Mouse (Mus musculus) gastrocnemius, adult 2 months (tissue): ENCODE data around the gene C77080. TPM values are rescaled to one million over a fixed set of nuclear protein-coding genes. Genes with fewer than 3 reads are reported as not detected.
A peak's percentile ranks its signal among the peaks of the same experiment; 100 is the strongest.

Experiments
- DNase-seq: peaks from one replicate; pipeline ENCODE4 v3.0.0; 2022
- H3K27ac ChIP-seq: fragments of 200-600 bp; 2 replicates; pipeline ENCODE4 v1.8.1; 2022; ENCODE audit warnings: mild to moderate bottlenecking
- H3K4me3 ChIP-seq: fragments of 200-600 bp; 2 replicates; pipeline ENCODE4 v1.8.1; 2022; ENCODE audit warnings: mild to moderate bottlenecking, moderate library complexity
- CTCF ChIP-seq: fragments of 200-600 bp; IDR thresholded peaks from 2 replicates; pipeline ENCODE4 v1.8.1; 2022; ENCODE audit warnings: antibody characterized with exemption, mild to moderate bottlenecking, moderate library complexity
- intact Hi-C: fragments of 180-260 bp; cut with DNase I; formaldehyde crosslinking; loops from one replicate; pipeline ENCODE4 v1.15.1; 2025
- microRNA-seq: library from miRNA; unstranded; fragments of <30 nt; microRNA quantifications from one replicate; pipeline ENCODE4 v1.2.0, GENCODE M21; 2021
- total RNA-seq, 2 experiments: library from RNA; stranded (reverse); gene quantifications; 2 replicates each; pipeline ENCODE4 v1.2.3; 2021

Gene C77080
- total RNA-seq, 2 experiments from 2014 or later, result 2.0 to 2.1 TPM

DNA sequence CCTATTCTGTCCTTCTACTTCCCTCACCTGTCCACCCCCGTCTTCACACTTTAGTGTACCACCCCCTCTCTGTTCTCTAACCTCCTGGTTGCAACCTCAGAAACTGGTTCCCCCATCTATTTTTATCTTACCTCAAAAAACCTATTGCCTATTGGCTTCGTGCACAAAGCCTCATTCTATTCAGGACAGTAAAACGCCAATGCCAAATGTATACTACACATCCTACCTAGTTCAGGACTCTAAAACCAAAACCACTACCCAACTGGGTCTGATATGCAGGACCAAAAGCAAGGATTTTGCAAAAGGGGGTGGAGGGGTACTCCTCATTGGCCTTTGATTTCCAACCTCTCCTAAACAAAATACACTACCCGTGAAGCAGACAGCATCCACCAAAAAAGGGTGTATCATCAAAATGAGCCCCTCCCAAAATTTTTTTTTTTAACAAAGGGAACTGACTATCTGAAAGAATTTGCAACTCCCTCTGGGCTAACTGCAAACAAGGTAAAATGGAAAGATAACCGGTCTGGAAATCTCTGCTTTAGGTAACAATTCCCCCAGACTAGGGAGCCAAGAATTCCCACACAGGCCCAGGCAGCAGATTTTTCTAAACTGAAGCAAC, 73.1 kb downstream of the C77080 start:
- no peak for DNase-seq
- Histone ChIP-seq H3K4me3 (peak overlapping the region; percentile 89), H3K27ac (peak overlapping the region; percentile 97)
- TF ChIP-seq CTCF, result no peak
- intact Hi-C loops, result loop anchor here (5.0 kb wide), 1 partner anchor 274 kb away; the partner anchor contains the start of gene Bsdc1

DNA sequence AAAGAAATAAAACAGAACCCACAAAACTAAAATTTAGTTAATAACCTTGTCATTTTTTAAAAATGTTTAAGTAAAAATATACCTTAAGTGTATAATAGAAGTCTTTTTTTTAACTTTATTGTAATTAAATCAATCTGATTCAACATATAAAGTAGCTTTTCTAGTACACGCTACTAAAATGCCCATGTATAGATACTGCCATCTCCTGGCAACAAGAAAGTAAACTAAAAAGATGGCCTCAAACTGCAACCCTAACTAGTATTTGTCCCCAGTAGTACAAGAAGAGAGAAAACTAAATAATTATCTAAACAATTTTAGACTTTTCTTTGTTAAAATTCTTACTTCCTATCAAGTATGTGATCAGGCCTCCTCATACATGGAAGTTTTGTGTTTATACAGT, 81.6 kb downstream of the C77080 start:
- intact Hi-C loops, result no loop called here
- TF ChIP-seq CTCF, result peak; percentile 50

DNA sequence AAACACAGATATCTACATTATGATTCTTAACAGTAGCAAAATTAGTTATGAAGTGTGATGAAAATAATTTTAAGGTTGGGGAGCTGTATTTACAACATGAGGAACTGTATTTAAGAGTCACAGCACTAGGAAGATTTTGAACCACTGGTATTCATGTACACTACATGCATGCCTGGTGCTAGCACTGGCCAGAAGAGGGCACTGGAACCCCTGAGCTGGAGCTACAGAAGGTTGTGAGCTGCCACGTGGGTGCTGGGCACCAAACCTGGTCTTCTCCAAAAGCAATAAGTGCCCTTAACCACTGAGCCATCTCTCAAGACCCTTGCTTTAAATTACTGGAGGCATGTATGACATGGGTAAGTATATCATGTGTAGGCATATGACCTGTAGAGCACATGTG, 88.7 kb downstream of the C77080 start:
- peak; percentile 15; the same call in 1 of the 2 replicates for TF ChIP-seq CTCF
- Histone ChIP-seq H3K27ac (no peak overlapping the region), H3K4me3 (no peak overlapping the region)
- intact Hi-C loops, result no loop called here
- DNase-seq, result no peak

More for the DNA sequence above, 81.6 kb downstream of the C77080 start:
- Histone ChIP-seq H3K27ac (no peak overlapping the region), H3K4me3 (no peak overlapping the region)
- DNase-seq, result no peak

Small RNAs within 50 kb of the gene (microRNA-seq; reads per million reads assigned to microRNA genes)
- gene Gm22994, result not detected

Other genes starting within 250 kb of the C77080 start
- gene Rnf19b, start 203.1 kb downstream of the C77080 start, total RNA-seq, result 10 to 100 TPM; 22.0 to 24.0 TPM
- not detected for gene Tmem54, start 155.9 kb downstream of the C77080 start, total RNA-seq
- gene Hpca, start 139.4 kb downstream of the C77080 start, total RNA-seq, result not detected
- 100 to 1,000 TPM in 1 of 2 experiments, 10 to 100 TPM in 1; 52.1 to 132 TPM for gene Fndc5, start 124.4 kb downstream of the C77080 start, total RNA-seq
- gene S100pbp, start 71.7 kb downstream of the C77080 start, total RNA-seq, result 1 to 10 TPM; 4.7 to 4.9 TPM
- 10 to 100 TPM; 39.8 to 43.0 TPM for gene Yars, start 71.6 kb downstream of the C77080 start, total RNA-seq
- gene Sync, start 26.2 kb upstream of the C77080 start, total RNA-seq, result 10 to 100 TPM; 39.9 to 46.5 TPM
- gene Rbbp4, start 74.0 kb upstream of the C77080 start, total RNA-seq, result 10 to 100 TPM; 38.5 to 46.9 TPM
- 10 to 100 TPM; 24.8 to 28.9 TPM for gene Zbtb8os, start 74.3 kb upstream of the C77080 start, total RNA-seq
- 1 to 10 TPM in 1 of 2 experiments, under 1 TPM in 1; 0.61 to 1.3 TPM for gene Zbtb8a, start 116.7 kb upstream of the C77080 start, total RNA-seq
- gene Zbtb8b, start 179.4 kb upstream of the C77080 start, total RNA-seq, result not detected
- 10 to 100 TPM; 34.8 to 36.4 TPM for gene Bsdc1, start 200.2 kb upstream of the C77080 start, total RNA-seq
- gene Tssk3, start 229.6 kb upstream of the C77080 start, total RNA-seq, result not detected
- not detected for gene Fam229a, start 229.8 kb upstream of the C77080 start, total RNA-seq